Mouse (Mus musculus): ENCODE data around the gene Slfn8. TPM values are rescaled to one million over a fixed set of nuclear protein-coding genes. Genes with fewer than 3 reads are reported as not detected.
"Not testable (repeated sequence)": the region's sequence is repeated elsewhere in the genome, so short reads cannot be mapped to it uniquely, and the experiment has no call there.

The Slfn8 gene
- total and polyA plus RNA-seq, 2 experiments from 2014 or later: 0.51 to 0.61 TPM

DNA sequence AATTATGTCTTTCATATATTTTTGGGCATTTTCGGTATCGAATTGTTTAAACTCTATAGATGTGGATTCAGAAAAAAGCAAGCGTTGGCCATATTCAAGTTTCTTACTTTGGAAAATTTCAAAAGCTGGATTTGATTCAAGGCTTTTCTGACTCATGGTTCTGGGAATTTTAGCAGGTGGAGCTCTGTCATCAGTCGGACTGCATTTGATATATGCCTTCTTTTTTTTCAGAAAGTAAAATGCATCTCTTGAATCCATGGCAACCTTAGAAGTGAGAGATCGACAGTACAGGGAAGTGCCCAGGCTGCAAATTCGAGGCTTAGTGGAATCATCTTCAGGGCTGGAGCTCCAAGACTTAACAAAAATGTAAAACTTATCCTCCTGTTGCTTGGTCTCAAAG, 33.0 kb downstream of the Slfn8 start:
- H3K27me3 ChIP-seq (ENCODE audit: control insufficient read depth, insufficient read depth, low read length): no peaks in the 10 kb centered on the region
- no peak for TF ChIP-seq CTCF (IDR thresholded peaks at IDR 0.05; ENCODE audit: low read depth)
- TF ChIP-seq EP300 (IDR thresholded peaks at IDR 0.05; ENCODE audit: low read depth): no peak
- no peak for DNase-seq (ENCODE audit: low spot score)
- H3K4me2 ChIP-seq (ENCODE audit: low read depth, low read length): no peak overlapping the region
- WGBS: 79% methylated on average over 6 of the region's 6 CpGs
- no peaks in the 10 kb centered on the region for H3K9me3 ChIP-seq (replicated peaks; ENCODE audit: control insufficient read depth, low read length)
- peaks cover 15% of the 10 kb centered on the region; the same call in 1 of the 2 replicates for H3K36me3 ChIP-seq (replicated peaks; ENCODE audit: control insufficient read depth, insufficient read depth, low read length)
- ATAC-seq (ENCODE audit: insufficient read depth, low read depth): no peak
- no peak overlapping the region for H3K4me3 ChIP-seq (ENCODE audit: low read depth, low read length)
- peaks cover 6% of the 10 kb centered on the region; the same call in 1 of the 2 replicates for H3K4me1 ChIP-seq (ENCODE audit: control insufficient read depth, insufficient read depth)
- H3K9ac ChIP-seq (replicated peaks; ENCODE audit: low read depth, low read length): no peak overlapping the region
- no peak overlapping the region for H3K27ac ChIP-seq (ENCODE audit: low read depth)

DNA sequence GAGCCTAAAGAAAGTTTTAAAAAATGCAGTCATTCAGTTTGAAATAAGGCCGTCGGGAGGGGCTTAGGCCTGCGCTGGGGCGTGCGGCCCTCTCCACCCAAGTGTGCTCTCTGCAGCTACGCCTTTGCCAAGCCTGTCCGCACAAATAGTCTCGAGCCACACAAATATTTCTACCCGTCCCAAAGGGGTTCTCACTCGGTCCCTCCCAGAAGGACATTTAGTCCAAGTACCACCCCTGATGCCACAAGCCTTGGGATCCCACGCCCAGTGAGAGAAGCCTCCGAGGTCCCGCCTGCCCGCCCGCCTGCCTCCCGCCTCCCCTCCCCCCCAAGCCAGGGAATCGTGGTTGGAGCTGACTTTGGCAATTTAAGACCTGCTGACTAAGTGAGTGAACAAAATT, 37.4 kb downstream of the Slfn8 start:
- ATAC-seq (ENCODE audit: insufficient read depth, low read depth) (no peak), DNase-seq (ENCODE audit: low spot score) (no peak)
- Histone ChIP-seq H3K36me3 (replicated peaks; ENCODE audit: control insufficient read depth, insufficient read depth, low read length) (peaks cover 25% of the 10 kb centered on the region), H3K4me2 (ENCODE audit: low read depth, low read length) (no peak overlapping the region), H3K27me3 (ENCODE audit: control insufficient read depth, insufficient read depth, low read length) (no peaks in the 10 kb centered on the region), H3K4me3 (ENCODE audit: low read depth, low read length) (no peak overlapping the region), H3K9me3 (replicated peaks; ENCODE audit: control insufficient read depth, low read length) (no peaks in the 10 kb centered on the region), H3K9ac (replicated peaks; ENCODE audit: low read depth, low read length) (no peak overlapping the region), H3K4me1 (ENCODE audit: control insufficient read depth, insufficient read depth) (no peaks in the 10 kb centered on the region), H3K27ac (ENCODE audit: low read depth) (no peak overlapping the region)
- WGBS: 85% methylated on average over 17 of the region's 17 CpGs
- TF ChIP-seq EP300 (IDR thresholded peaks at IDR 0.05; ENCODE audit: low read depth) (no peak), CTCF (IDR thresholded peaks at IDR 0.05; ENCODE audit: low read depth) (no peak)

DNA sequence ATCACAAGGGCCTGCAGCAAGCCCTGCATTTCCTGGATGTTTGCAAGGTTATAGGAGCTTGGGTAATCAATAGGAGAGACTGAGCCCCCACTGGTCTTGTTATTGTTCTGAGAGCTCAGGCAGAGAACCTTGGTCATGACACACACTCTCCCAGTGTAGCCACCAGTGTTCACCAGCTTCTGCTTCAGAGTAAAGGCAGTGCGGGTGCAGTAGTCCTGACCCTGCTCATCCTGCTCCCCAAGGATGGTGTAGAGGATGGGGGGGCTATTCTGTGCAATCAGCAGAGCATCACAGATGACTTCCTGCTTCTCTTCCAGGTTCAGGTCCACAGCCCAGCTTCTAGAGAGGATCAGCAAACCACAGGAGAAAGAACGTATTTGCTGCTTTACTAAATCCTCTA, 38.2 kb downstream of the Slfn8 start:
- H3K27ac ChIP-seq (ENCODE audit: low read depth); H3K4me2 ChIP-seq (ENCODE audit: low read depth, low read length); H3K27me3 ChIP-seq (ENCODE audit: control insufficient read depth, insufficient read depth, low read length); ATAC-seq (ENCODE audit: insufficient read depth, low read depth); H3K9me3 ChIP-seq (replicated peaks; ENCODE audit: control insufficient read depth, low read length); DNase-seq (ENCODE audit: low spot score); H3K4me1 ChIP-seq (ENCODE audit: control insufficient read depth, insufficient read depth); H3K4me3 ChIP-seq (ENCODE audit: low read depth, low read length); H3K9ac ChIP-seq (replicated peaks; ENCODE audit: low read depth, low read length): not testable (repeated sequence)
- peaks cover 25% of the 10 kb centered on the region for H3K36me3 ChIP-seq (replicated peaks; ENCODE audit: control insufficient read depth, insufficient read depth, low read length)
- WGBS: 89% methylated on average over 2 of the region's 2 CpGs

- 35% methylated on average over 5 of the region's 5 CpGs for WGBS
These were observed 46.7 kb downstream of the Slfn8 start for GRCm38 (mm10) chr11:82973916-82974315.

GRCm38 (mm10) chr11:82971590-82971974, 49.0 kb downstream of the Slfn8 start:
- Histone ChIP-seq H3K27ac (ENCODE audit: low read depth) (peak overlapping the region; percentile 32; the same call in 1 of the 2 replicates), H3K27me3 (ENCODE audit: control insufficient read depth, insufficient read depth, low read length) (no peaks in the 10 kb centered on the region), H3K9me3 (replicated peaks; ENCODE audit: control insufficient read depth, low read length) (no peaks in the 10 kb centered on the region), H3K4me2 (ENCODE audit: low read depth, low read length) (peak overlapping the region; percentile 46), H3K4me1 (ENCODE audit: control insufficient read depth, insufficient read depth) (0 out of 2 replicates have a peak, but pooled peaks cover 13% of the 10 kb centered on the region), H3K9ac (replicated peaks; ENCODE audit: low read depth, low read length) (0 out of 2 replicates have a peak overlapping the region, but pooled peaks have one; percentile 32), H3K4me3 (ENCODE audit: low read depth, low read length) (peak overlapping the region; percentile 21; the same call in 1 of the 2 replicates), H3K36me3 (replicated peaks; ENCODE audit: control insufficient read depth, insufficient read depth, low read length) (no peaks in the 10 kb centered on the region)
- TF ChIP-seq EP300 (IDR thresholded peaks at IDR 0.05; ENCODE audit: low read depth) (no peak), CTCF (IDR thresholded peaks at IDR 0.05; ENCODE audit: low read depth) (no peak)
- DNase-seq (ENCODE audit: low spot score): no peak
- 78% methylated on average over 9 of the region's 11 CpGs for WGBS
- ATAC-seq (ENCODE audit: insufficient read depth, low read depth): no peak

More at GRCm38 (mm10) chr11:82973916-82974315, 46.7 kb downstream of the Slfn8 start:
- H3K27ac ChIP-seq (ENCODE audit: low read depth): peak overlapping the region; percentile 30; the same call in 1 of the 2 replicates
- H3K9me3 ChIP-seq (replicated peaks; ENCODE audit: control insufficient read depth, low read length): no peaks in the 10 kb centered on the region
- H3K4me2 ChIP-seq (ENCODE audit: low read depth, low read length): no peak overlapping the region
- H3K27me3 ChIP-seq (ENCODE audit: control insufficient read depth, insufficient read depth, low read length): no peaks in the 10 kb centered on the region
- H3K36me3 ChIP-seq (replicated peaks; ENCODE audit: control insufficient read depth, insufficient read depth, low read length): no peaks in the 10 kb centered on the region
- no peak for ATAC-seq (ENCODE audit: insufficient read depth, low read depth)
- peak; percentile 15 for DNase-seq (ENCODE audit: low spot score)
- no peak overlapping the region for H3K4me3 ChIP-seq (ENCODE audit: low read depth, low read length)
- TF ChIP-seq CTCF (IDR thresholded peaks at IDR 0.05; ENCODE audit: low read depth) (no peak), EP300 (IDR thresholded peaks at IDR 0.05; ENCODE audit: low read depth) (no peak)
- no peak overlapping the region for H3K9ac ChIP-seq (replicated peaks; ENCODE audit: low read depth, low read length)
- H3K4me1 ChIP-seq (ENCODE audit: control insufficient read depth, insufficient read depth): 0 out of 2 replicates have a peak, but pooled peaks cover 13% of the 10 kb centered on the region
